Mouse (Mus musculus) thymus, postnatal 14 days (tissue): ENCODE data around the gene Mga.

Experiments used
- DNase-seq: peaks from one replicate; pipeline ENCODE4 v3.0.0; 2021

Mga gene

DNA sequence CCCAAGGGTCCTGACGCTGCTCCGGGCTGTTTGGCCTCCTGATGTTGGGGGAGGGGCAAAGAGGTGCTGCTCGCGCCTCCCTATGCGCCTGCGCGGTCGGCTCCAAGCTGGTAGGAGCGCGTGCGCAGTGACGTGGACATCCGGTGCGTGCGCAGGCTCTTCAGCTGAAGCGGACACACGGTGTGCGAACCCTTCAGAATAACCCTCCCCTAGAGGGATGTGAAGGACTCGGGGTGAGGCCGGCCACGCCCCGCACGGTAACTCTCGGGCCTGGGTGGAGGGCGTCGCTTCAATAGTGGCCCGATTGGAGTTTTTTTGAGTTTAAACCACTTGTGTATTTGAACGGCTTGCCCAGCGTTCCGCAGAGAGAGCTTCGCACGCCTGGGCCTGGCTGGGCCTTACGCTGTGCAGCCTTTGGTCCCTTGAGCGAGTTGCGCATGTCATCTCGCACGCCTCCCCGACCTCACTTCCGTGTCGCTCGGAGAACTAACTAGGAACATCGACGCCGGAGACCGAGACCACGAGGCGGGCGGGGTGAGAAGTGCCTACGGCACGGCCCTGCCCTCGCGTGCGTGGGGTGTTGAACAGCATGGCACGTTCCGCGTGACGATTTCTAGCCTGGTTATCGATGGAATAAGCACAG lies at the start of gene Mga:
TSS of gene Mga (plus strand) at position 139 of the 643 bp plus-strand sequence.
- peak; percentile 98 for DNase-seq

DNA sequence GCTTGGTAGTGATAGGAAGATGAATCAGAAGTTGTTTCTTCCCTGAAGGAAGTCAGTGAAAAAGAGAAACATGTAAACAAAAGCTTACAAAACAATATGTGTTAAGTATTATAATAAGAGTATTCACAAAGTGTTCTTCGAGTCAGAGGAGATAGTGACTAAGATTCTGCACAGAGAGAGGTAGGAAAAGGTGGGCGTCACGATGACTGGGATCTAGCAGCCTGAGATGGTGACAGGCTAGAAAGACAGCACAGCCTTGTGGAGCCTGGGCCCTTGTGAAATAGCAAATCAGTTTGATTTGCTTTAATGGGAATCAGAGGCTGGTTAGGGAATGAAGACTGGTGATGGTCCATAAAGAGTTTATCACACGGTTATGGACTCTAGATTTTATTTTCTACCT lies 43.2 kb upstream of the Mga start:
- DNase-seq = no peak

DNA sequence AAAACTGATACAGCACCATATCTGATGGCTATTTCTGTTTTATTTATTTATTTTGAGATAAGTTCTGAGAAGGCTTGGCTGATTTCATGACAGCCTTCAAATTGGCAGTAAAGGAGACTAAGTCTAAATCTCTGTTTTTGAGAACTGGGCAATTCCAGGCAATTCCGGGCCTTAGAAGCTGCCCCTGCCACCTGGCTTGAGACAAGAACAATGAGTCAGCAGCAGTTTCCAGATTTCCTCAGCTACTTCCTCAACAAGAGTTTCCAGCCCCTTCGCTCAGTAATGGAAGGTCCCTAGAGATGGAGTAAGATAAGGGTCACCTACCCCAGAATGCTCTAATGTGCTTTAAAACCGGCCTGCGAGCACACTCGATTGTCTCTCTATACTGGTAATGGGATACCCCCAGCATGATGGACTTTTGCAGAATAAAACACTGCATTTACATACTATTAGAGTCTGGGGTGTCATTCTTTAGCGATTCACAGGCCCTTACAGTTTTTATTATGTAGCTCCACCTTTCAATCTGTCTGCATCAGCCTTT lies 41.6 kb upstream of the Mga start:
- no peak for DNase-seq

DNA sequence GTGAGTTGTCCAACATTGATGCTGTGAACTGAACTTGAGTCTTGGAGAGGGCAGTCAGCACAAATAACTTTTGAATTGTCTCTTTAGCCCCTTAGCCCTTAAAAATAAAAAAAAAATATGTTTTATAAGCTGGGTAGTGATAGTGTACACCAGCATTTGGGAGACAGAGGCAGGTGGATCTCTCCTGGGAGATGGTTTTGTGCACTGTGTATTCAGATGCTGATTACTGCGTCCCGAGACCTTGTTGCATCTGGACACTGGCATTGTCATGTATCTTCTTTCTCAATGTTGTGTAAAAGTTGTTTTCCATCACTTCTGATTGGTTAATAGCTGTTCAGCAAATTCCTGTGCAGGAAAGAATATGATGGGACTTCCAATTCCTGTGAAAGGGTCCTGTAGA lies 39.7 kb upstream of the Mga start:
- no peak for DNase-seq

DNA sequence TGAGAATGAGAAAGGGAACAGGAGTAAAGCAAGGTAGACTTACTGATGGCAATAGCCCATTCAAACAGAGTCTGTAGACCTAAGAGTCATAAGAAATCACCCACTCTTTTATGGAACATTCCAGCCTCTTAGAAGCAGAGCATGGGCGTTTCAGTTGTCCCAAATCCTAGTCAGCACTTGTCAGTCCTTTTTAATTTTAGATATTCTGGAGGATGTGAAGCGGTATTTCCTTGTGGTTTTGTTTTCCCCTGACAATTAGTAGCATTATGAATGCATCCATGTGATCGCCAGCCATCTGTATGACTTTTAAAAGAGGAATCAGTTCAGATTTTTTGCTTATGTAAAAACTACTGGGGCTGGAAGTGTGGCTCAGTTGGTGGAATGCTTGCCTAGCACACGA lies 32.5 kb upstream of the Mga start:
- no peak for DNase-seq

DNA sequence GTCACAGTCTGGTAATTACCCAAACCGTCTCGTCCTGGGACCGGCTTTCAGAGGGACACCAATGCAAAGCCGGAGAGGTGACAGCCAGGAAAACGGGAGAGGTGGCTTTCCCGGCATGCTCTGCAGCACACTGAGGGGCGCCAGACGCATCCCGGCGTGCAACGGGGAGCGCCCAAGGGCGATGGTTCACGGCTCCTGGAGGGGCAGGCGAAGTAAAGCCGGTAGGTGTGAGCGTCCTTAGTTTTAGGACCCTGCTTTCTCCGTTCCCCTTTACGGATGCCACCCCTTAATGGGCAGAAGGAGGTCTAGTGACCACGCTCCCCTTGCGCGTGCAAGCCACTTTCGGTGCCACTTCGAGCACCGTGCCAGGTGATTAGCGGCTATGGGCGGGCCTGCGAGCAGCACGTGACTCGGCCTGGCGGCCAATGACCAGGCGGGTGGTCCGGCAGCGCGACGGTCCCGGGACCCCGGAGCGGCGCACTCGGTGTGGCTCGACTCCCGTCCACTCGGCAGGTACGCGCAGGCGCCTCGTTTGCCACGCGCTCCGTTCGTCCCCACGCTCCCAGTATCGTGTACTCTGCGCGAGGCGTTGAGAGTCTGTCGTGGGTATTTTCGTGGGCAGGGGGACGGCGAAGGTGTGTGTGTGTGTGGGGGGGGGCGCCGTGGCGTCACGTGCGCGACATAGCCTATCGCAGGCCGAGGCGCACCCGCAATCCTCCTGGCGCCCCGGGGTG lies 24.5 kb upstream of the Mga start:
- DNase-seq = peak; percentile 77

DNA sequence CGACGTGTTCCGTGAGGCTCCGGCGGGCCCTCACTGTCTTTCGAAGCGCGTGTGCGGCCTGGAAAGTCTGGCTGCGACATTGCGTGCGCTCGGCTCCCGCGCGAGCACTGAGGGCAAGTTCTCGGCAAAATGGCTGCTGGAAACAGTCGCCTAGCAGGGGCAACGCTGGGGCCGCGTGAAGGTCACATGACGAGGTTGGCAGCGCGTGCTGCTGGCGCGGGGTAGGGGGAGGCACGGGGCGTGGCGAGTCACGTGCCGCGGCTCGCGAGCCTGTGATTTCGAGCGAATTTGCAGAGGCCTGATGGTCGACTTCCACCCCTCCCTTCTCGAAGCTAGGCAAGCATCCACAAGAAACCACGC lies 23.9 kb upstream of the Mga start:
- DNase-seq = peak; percentile 89

DNA sequence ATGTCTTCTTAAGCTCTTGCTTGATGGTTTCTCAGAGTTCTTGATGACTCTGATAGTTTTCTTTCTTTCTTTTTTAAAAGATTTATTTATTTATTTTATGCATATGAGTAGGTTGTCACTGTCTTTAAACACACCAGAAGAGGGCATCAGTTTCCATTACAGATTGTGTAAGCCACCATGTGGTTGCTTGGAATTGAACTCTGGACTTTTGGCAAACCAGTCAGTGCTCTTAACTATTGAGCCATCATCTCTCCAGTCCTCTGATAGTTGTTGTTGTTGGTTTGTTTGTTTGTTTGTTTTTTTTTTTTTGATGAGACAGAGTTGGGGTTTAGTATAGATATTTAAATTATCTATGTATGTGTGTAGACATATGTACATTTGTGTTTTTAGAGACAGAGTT lies 21.0 kb upstream of the Mga start:
- no peak for DNase-seq

DNA sequence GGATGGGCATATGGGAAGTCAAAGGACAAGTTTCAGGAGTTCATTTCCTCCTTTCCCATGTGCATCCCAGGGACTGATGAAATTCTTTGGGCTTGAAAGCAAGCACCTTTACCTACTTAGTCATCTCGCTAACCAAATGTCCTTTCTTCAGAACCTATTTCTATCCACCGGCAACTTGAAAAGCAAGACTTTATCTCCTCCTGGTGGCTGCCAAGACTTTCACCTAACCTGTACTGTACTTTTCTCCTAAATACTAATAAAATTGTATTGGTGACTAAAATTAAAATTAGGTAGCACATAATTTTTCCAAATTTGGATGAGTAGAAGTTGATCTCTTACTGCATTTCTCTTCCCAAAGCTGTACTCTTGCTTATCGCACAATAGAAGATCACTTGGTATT lies 9.8 kb upstream of the Mga start:
- DNase-seq = no peak

DNA sequence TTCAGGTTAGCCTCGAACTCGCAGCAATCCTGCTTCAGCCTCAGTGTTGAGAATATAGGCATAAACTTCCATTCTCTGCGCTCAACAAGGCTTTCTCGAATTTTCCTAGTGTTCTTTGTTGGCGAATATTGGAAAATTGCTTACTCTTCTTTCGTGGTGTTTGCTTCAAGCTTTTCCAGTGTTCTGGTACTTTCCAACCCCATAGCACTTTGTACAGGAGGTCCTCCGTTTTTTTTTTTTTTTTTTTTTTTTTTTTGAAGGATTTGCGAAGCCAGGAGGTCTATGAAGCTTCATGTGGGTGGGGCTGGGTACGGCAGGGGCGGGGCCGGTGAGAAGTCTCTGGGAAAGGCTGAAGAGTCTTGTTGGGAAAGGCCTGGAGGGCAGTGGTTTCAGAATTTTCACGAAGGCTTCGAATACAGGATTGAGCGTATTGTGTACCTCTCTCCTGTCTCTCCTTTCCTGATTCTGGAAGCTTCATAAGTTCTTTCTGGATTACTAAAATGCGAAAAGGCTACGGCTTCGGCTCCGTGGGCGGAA lies 407 bp upstream of the Mga start:
- peak; percentile 5 for DNase-seq

DNA sequence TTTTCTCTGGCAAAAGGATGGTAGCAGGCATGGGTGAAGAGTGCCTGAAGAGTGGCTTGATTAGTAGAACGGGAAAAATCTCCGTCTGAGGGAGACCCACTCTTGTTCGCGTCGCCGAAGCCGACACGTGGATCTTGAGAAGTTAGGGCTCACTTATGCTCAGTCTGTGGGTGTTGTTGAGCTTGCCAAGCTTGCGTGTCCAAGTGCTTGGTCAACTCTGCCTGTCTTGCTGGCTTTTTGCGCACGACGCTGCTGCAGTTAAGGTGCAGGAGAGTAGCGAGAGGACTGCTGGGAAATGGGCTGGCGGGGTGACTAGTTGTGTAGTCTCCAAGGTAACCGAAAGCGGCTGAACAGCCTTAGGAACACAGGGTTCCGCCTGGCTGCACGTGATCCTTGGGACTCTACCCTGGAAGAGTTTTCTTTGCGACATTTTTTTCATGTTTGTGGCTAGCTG lies 1.1 kb downstream of the Mga start:
- DNase-seq = peak; percentile 48

DNA sequence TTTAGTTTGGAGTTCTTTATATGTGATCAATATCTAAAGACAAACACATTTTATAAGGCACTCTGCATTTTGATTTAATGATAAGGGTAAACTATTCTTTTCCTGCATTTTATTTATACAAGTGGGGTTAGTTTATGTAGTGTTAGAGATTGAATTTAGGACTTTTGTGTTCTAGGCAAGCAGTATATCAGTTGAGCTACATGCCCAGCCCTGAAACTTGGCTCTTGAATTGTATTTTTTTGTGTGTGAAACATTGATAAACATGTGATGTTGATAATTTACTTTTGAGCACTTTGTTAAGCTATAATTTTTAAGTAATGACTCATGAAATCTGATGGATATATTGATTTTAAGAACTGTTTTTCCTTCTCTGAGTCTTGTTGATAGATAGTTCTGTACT lies 19.0 kb downstream of the Mga start:
- DNase-seq = no peak

DNA sequence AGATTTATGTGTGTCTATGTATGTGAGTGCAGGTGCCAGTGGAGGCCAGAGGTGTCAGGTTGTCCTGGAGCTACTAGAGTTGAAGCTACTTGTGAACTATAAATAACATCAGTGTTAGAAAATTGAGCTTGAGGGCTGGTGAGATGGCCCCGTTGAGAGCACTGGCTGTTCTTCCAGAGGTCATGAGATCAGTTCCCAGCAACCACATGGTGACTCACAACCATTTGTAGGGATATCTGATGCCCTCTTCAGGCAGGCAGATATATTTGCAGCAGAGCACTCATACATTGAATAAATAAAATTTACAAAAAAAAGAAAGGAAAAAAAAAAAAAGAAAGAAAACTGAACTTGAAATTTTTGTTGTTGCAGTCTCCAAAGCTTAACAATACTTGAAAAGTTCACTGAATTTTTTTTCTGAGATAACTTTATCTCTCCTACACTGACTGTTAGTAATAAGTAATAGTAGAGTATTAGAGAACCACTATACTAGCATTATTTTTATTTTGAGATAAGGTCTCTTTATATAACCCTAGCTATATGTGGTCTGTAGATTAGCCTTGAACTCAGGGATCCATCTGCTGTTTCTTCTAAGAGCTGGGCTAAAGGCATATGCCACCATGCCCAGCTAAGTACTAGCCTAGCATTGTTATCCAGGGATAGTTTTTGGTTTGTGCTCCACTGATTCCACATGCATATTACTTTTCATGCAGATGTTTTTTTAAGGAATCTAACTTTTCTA lies 20.8 kb downstream of the Mga start:
- no peak for DNase-seq

DNA sequence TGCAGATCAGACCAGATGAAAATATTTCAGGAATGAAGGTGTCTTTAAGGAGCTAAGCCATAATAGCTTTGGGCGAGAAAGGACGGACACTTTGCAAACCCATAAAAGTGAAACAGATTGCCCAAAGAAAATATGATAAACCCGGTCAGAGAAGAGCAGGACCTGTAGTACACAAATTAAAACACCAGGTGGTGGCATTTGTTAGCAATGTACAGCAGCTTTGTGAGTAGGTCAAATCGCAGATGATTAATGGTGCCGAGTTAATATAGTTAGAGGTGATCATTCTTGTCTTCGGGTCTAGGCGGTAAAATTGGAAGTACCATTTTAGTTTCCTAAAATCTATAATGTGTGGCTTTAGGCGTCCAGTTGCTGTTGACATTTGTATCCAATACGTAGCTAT lies 73.5 kb downstream of the Mga start:
- peak; percentile 60 for DNase-seq

DNA sequence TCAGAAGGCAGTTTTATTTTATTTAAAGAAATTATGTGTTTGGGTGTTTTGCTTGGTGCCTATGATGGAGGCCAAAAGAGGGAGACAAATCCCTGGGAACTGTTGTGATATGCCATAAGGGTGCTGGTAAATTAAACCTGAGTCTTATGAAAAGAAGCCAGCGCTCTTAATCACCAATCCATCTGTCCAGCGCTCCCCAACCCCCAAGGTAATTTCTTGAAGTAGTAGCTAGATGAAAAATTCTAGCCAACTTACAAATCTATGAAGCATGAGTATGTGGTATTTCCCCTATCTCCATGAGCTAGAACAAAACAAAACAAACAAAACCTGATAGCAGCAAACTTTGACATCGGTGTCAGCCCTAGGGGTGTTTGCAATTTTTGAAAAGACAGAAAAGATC lies 74.3 kb downstream of the Mga start:
- no peak for DNase-seq

DNA sequence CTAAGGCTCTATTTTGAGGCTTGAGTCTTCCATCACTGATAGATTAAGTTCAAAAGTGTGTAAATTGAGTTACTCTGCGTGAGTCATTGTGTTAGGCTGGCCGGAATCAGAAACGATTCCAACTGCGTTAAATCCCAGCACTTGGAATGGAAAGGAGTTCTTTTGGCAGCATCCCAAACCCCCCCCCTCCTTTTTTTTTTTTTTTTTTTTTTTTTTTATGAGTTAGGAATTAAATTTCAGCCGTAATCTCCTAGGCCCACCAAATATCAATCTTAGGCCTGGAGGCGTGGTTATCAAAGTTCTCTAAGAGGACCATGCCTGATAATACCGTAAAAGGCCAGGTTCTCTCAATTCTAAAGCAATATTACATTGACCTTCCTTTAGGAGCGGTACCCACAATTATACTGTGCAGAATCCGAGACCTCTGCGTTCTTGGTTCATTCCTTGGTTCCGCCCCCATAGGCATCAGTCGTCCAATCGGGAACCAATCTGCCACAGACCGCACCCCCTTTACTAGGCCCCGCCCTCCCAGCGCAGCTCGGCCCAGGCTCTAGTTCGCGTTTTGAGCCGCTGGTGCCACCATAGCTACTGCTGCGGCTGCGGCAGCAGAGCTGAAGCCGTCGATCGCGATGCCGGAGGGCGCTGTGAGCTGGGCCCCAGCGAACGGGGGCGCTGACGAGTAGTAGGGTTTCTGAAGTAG lies 75.0 kb downstream of the Mga start:
- DNase-seq = peak; percentile 97

DNA sequence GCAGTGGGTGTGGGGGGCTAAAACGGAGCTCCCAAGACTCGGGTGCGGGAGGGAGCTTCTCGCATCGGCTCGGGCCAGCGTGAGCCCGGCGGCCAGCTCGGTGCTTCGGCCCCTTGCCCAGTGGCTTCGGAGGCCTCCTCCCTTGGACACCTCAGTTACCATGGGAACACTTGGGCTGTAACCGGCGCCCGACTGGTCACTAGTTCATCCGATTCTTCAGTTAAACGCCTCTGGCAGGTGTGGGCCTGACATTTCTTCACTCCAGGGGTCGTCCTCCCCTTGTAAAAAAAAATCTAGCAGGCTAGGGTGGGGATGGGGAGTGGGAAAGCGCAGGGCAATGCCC lies 75.5 kb downstream of the Mga start, which contains the start of gene Mapkbp1:
TSS of gene Mapkbp1 (plus strand) at position 163 of the 343 bp plus-strand sequence.
- DNase-seq = no peak

DNA sequence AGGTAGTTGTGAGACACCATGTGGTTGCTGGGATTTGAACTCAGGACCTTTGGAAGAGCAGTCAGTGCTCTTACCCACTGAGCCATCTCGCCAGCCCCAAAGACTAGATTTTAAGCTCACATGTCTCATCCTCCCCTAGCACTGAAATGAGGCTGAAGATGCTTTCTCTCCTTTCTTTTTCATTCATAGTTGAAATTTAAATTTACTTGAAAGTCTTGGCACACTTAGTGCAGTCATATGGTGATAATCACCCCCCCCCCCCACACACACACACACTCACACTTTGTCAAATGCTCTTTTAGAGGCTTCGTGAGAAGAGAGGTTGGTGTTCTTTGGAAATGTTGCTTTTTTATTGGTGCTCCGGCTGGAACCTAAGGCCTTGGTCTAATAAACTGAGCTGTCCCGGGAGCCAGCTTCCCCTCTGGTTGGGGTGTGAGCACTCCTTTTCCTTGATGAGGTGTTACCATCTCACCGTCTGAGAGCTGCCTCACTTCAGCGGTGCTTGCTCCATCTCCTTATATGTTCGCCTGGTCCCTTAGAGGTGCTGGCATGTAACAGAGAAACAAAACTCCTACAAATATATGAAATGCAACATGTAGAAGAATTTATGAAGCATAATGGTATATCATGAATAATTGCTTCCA lies 83.4 kb downstream of the Mga start:
- DNase-seq = no peak

DNA sequence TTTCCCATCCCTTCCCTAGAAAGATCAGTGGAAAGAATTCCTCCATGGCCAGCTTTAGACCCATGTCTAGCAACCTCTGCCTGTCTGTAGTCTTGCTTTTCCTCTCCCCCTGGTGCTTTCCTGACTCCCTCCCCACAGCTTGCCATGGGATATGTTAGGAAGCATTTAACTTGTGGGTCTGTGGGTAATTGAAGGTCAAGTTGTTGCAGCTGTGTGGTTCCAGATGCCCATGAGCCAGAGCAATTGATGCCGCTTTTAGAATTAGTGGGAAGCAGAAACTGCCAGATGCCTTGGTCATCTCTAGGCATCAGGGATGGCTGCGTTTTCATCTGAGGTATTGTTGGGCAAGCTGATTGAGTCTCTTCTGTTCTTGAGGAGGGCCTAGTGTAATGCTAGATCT lies 84.6 kb downstream of the Mga start:
- DNase-seq = no peak

DNA sequence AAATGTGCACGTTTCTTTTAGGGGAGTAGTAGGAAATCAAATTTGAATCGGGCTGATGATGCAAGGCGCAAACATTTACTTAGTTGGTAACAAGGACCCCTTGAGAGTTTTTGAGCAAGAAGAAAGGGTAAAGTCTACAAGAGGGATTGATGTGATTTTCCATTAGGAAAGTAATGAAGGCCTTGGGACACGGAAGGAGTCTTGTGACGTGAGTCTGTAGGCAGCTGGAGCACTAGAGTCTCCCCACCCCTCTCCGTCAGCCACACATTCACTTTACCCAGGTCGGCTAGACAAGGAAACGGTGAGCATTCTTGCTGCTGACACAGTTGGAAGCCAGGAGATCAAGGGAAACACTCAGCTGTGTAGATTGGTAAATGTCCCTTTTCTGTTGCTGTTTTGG lies 88.8 kb downstream of the Mga start:
- DNase-seq = no peak

DNA sequence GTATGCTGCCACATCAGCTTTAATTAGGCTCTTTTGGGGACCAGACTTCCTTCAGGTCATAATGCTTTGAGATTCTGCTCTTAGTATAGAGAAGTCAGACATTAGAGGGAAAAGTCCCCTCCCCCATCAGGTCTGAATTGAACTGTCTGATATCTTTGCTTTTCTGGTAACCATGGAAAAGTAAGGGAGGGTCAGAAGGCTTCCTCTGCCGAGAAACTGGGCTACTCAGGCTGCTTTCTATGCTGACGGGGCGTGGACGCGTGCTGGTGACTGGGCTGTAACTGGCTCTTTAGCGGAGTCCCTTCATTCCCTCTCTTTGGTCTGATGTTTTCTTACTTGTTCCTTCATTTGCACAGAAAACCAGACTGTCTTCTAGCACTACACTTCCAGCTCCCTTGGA lies 89.3 kb downstream of the Mga start:
- DNase-seq = no peak

DNA sequence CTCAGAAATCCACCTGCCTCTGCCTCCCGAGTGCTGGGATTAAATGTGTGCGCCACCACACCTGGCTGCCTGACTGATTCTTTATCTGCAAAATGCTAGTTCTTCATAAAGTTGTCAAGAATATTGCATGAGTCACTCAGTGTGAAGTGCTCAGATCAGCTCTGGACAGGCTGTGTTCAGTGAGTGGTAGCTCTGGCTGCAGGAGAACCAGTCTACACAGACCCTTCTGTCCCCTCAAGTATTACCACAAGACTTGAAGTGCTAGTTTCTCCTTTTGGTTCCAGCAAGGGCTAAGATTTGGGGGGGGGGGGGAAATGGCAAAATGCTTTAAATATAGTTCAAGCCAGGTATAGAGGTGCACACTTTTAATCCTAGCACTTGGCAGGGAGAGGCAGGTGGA lies 90.4 kb downstream of the Mga start:
- DNase-seq = no peak

DNA sequence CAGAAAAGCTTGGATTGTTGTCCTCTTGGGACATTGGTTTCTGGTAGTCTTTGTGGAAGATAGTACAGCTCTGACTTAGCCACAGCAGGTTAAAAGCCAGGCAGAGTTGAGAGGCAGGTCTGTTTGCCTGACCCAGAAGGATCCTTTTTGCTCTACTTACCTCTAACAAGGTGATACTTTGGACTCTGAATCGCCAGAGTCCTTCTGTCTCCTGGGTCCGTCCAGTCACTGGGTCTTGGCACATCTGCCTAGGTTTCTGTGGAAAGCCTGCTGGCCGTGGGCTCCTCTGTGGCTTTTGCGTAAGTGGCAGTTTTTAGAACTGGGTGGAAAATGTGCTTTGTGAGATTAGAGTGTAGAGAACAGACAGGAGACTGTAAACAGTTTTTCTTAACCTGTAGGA lies 91.9 kb downstream of the Mga start:
- DNase-seq = no peak
